In the genomic region with DNA sequence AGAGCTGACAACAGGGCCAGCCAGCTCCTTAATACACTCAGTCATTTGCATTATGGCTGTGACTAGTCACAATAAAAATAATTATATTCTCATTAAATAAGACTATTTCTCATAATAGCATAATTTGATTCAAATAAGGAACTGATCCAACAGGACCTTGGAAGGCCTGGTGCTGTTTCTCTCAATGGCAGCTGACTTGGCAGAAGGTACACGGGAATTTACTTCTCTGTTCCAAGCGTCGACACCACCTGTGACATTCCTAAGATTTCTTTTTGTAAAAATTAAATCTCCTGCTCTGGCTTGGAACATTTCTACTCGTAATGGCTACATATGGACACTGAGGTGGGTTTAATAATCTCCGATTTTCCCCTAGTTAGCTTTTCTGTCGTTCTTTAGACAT, we compare ENCODE assay signal across 21 mouse cellular contexts.
DNase-seq lines count a peak whose midpoint lies in the region; ATAC-seq lines count a peak whose summit lies in the region.
"Had no signal": no experiment of that assay in that cellular context is flagged by ENCODE, and none has a peak within 500 bp of the region (broad histone marks: within the 10 kb centered on the region; RNA-seq: fewer than 3 reads in every experiment).

No protein-coding gene starts in this region.

- H3K36me3 ChIP-seq in heart, embryonic 11.5 days (ENCODE audit: control insufficient read depth, insufficient read depth, low read length), result no peaks in the 10 kb centered on the region
- no peaks in the 10 kb centered on the region for H3K36me3 ChIP-seq in intestine, embryonic 16.5 days (ENCODE audit: control insufficient read depth, insufficient read depth, low read length)
- H3K36me3 ChIP-seq: embryonic facial prominence, embryonic 10.5 days; G1E; heart, embryonic 13.5 days; hindbrain, embryonic 12.5 days had no signal

- H3K4me2 ChIP-seq in heart, embryonic 11.5 days, result no peak overlapping the region
- H3K4me2 ChIP-seq in intestine, embryonic 16.5 days (ENCODE audit: low read depth, low read length), result no peak overlapping the region
- H3K4me2 ChIP-seq: heart, embryonic 13.5 days; hindbrain, embryonic 12.5 days had no signal

- H3K4me3 ChIP-seq in heart, embryonic 11.5 days (ENCODE audit: low read depth, low read length), result no peak overlapping the region
- no peak overlapping the region for H3K4me3 ChIP-seq in intestine, embryonic 16.5 days (ENCODE audit: low read length)
- H3K4me3 ChIP-seq: embryonic facial prominence, embryonic 10.5 days; heart, embryonic 13.5 days; hindbrain, embryonic 12.5 days had no signal

- H3K9ac ChIP-seq in heart, embryonic 11.5 days (ENCODE audit: low read depth, low read length), result no peak overlapping the region
- H3K9ac ChIP-seq in intestine, embryonic 16.5 days (ENCODE audit: low read depth, low read length), result no peak overlapping the region
- H3K9ac ChIP-seq: forebrain, postnatal 0 days; heart, embryonic 13.5 days; hindbrain, embryonic 12.5 days had no signal

- no peaks in the 10 kb centered on the region for H3K9me3 ChIP-seq in heart, embryonic 11.5 days (replicated peaks; ENCODE audit: control insufficient read depth, low read length)
- H3K9me3 ChIP-seq in intestine, embryonic 16.5 days (ENCODE audit: control insufficient read depth, low read length), result no peaks in the 10 kb centered on the region
- H3K9me3 ChIP-seq: embryonic facial prominence, embryonic 10.5 days; heart, embryonic 13.5 days; hindbrain, embryonic 12.5 days had no signal

- H3K27ac ChIP-seq in heart, embryonic 11.5 days (ENCODE audit: low read depth, low read length), result no peak overlapping the region
- no peak overlapping the region for H3K27ac ChIP-seq in intestine, embryonic 16.5 days (ENCODE audit: low read length)
- H3K27ac ChIP-seq: embryonic facial prominence, embryonic 10.5 days; heart, embryonic 13.5 days; hindbrain, embryonic 12.5 days had no signal

- H3K27me3 ChIP-seq in heart, embryonic 11.5 days (ENCODE audit: control insufficient read depth, insufficient read depth, low read length), result no peaks in the 10 kb centered on the region
- no peaks in the 10 kb centered on the region for H3K27me3 ChIP-seq in intestine, embryonic 16.5 days (replicated peaks; ENCODE audit: control insufficient read depth, insufficient read depth, low read length)
- H3K27me3 ChIP-seq: heart, embryonic 13.5 days; hindbrain, embryonic 12.5 days had no signal

- H3K4me1 ChIP-seq in heart, embryonic 11.5 days (ENCODE audit: control insufficient read depth, insufficient read depth, low read length), result no peaks in the 10 kb centered on the region
- H3K4me1 ChIP-seq in intestine, embryonic 16.5 days (ENCODE audit: control insufficient read depth, insufficient read depth, low read length), result no peaks in the 10 kb centered on the region
- H3K4me1 ChIP-seq: embryonic facial prominence, embryonic 10.5 days; heart, embryonic 13.5 days; hindbrain, embryonic 12.5 days had no signal

- no peak for DNase-seq in cerebellum, postnatal 4 days (ENCODE audit: low spot score in 2 of 2)
- DNase-seq in brain, adult 2 months (ENCODE audit: low read depth, low spot score), result peak; percentile 87
- peak; percentile 44 to 63 for DNase-seq in cerebellum, adult 18-20 months
- DNase-seq in cerebellum, adult 9-11 months, result peak; percentile 67
- DNase-seq: adrenal gland, adult 8-10 months; adrenal gland, postnatal 36 days; B cell, adult 2 months; forebrain, postnatal 0 days; gastrocnemius, postnatal 25 days; heart, postnatal 4 days; kidney, adult 11 months had no signal

- ATAC-seq in cerebellum, adult (ENCODE audit: insufficient number of reproducible peaks, low FRiP score, low TSS enrichment), result peak; percentile 65; the same call in 1 of the 2 replicates
- ATAC-seq in heart, embryonic 11.5 days (replicated peaks; ENCODE audit: insufficient number of reproducible peaks, low FRiP score, low TSS enrichment), result no peak
- no peak for ATAC-seq in intestine, embryonic 16.5 days
- ATAC-seq: CD4-positive, CD25-positive, alpha-beta regulatory T cell, adult 4 months; forebrain, postnatal 0 days; hindbrain, embryonic 16.5 days; inflammation-experienced regulatory T-cells, adult 6 months had no signal

- WGBS in heart, embryonic 11.5 days (ENCODE audit: insufficient replicate concordance), result 75% methylated on average over 6 of the region's 6 CpGs
- WGBS in intestine, embryonic 16.5 days, result 80% methylated on average over 6 of the region's 6 CpGs

Comparison
In these comparisons a context has a peak if more than half of its experiments do, and no peak if none do; other contexts are left out.
1. DNase-seq: peak in brain, adult 2 months (single experiment), cerebellum, adult 18-20 months (2 of 2) and cerebellum, adult 9-11 months (single experiment); none in cerebellum, postnatal 4 days (0 of 2).